Mouse (Mus musculus) G1E (cell line): ENCODE results near the gene Bcl2l11.

Experiments used
- CTCF ChIP-seq: IDR thresholded peaks from 2 replicates; pipeline ENCODE4 v1.5.1; 2012; ENCODE audit warnings: low read depth, low read length, inconsistent platforms, mixed read lengths
- GATA1 ChIP-seq: IDR thresholded peaks from 2 replicates; pipeline ENCODE4 v1.6.1; 2012; ENCODE audit warnings: borderline replicate concordance, low read length, inconsistent platforms, mixed read lengths
- GATA2 ChIP-seq: IDR thresholded peaks from 2 replicates; pipeline ENCODE4 v1.6.1; 2012; ENCODE audit warnings: low read depth, low read length, inconsistent platforms, borderline replicate concordance
- POLR2AphosphoS5 ChIP-seq: IDR thresholded peaks from 2 replicates; pipeline ENCODE4 v1.6.1; 2012; ENCODE audit warnings: low read depth, low read length, inconsistent platforms; ENCODE audit not compliant: insufficient replicate concordance
- TAL1 ChIP-seq: conservative IDR thresholded peaks from 2 replicates; pipeline ENCODE4 v1.6.1; 2012; ENCODE audit warnings: low read depth, low read length, inconsistent platforms, mixed read lengths

GRCm38 (mm10) chr2:128159619-128160125 lies 33.8 kb downstream of the Bcl2l11 start:
- no peak for TF ChIP-seq CTCF
- no peak for TF ChIP-seq GATA2
- TF ChIP-seq GATA1: no peak
- no peak for TF ChIP-seq POLR2AphosphoS5
- no peak for TF ChIP-seq TAL1
